Mouse (Mus musculus): ENCODE data around the gene Pdzk1. TPM values are rescaled to one million over a fixed set of nuclear protein-coding genes. Genes with fewer than 3 reads are reported as not detected.
A peak's percentile ranks its signal among the peaks of the same experiment; 100 is the strongest.

Pdzk1 gene
- polyA plus RNA-seq, 1 experiment: 2.4 TPM

DNA sequence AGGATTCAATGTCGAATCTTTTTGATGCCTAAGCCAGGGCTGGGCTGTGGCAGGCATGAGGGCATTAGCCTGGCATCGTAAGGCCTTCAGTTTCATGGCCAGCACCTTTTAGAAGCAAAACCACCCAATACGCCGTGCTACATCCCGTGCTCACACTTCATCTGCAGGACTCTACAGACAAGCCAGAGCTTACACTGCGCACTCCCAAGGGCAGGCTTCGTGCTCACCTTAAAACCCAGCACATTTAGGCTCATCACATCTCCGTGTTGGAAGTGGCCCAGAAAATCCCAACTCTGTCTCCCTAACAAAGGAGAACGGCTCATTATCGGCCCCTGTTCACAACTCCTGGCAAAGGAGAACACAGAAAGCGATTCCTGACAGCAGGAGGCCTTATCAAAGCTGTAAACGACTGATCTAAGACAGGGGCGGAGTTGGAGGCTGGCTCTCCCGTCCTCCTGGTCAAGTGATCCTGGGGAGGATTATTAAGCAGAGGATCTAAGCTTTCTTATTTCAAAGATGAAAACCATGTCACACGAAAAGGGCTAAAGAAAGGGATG, 698 bp upstream of the Pdzk1 start:
- Histone ChIP-seq H3K4me3 (ENCODE audit: low read depth, low read length) (no peak overlapping the region), H3K27me3 (ENCODE audit: control insufficient read depth, insufficient read depth, low read length, poor library complexity, severe bottlenecking) (no peaks in the 10 kb centered on the region), H3K9ac (ENCODE audit: low read depth, poor library complexity, severe bottlenecking) (no peak overlapping the region), H3K27ac (ENCODE audit: insufficient read depth, low read length) (no peak overlapping the region), H3K36me3 (ENCODE audit: control insufficient read depth, insufficient read depth, low read length, poor library complexity, severe bottlenecking) (no peaks in the 10 kb centered on the region), H3K4me1 (ENCODE audit: control insufficient read depth, insufficient read depth, low read length) (peaks cover 1% of the 10 kb centered on the region), H3K9me3 (replicated peaks; ENCODE audit: control insufficient read depth, insufficient read depth, low read length, poor library complexity, severe bottlenecking) (no peaks in the 10 kb centered on the region)
- no peak for TF ChIP-seq EP300 (IDR thresholded peaks at IDR 0.05; ENCODE audit: insufficient read depth, low read depth, low read length)
- no peak for TF ChIP-seq POLR2A (IDR thresholded peaks at IDR 0.05; ENCODE audit: insufficient read depth, low read length)
- TF ChIP-seq CTCF (IDR thresholded peaks at IDR 0.05; ENCODE audit: low read depth, low read length): no peak

DNA sequence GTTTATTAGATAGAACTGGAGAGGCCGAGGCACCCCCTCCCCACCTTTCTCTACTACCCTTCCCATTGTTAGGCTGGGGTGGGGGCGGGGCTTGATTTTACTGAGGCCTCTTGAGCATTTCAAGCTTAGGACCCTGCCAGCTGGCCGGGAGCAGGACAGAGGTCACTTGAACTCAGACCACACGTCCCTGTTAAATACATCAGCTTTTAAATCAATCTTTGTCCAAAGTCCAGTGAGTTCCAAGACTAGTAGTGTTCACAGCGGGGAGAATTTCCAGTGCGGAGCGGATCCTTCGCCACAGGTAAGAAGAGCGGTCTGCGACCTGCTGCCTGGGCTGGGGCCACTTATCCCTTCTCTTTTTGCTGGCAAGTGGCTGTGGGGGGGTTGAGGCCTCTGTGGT, 772 bp downstream of the Pdzk1 start:
- no peak overlapping the region for H3K4me3 ChIP-seq (ENCODE audit: low read depth, low read length)
- H3K9me3 ChIP-seq (replicated peaks; ENCODE audit: control insufficient read depth, insufficient read depth, low read length, poor library complexity, severe bottlenecking): no peaks in the 10 kb centered on the region
- H3K4me1 ChIP-seq (ENCODE audit: control insufficient read depth, insufficient read depth, low read length): peaks cover 1% of the 10 kb centered on the region
- TF ChIP-seq POLR2A (IDR thresholded peaks at IDR 0.05; ENCODE audit: insufficient read depth, low read length) (no peak), CTCF (IDR thresholded peaks at IDR 0.05; ENCODE audit: low read depth, low read length) (no peak), EP300 (IDR thresholded peaks at IDR 0.05; ENCODE audit: insufficient read depth, low read depth, low read length) (no peak)
- H3K27ac ChIP-seq (ENCODE audit: insufficient read depth, low read length): no peak overlapping the region
- H3K9ac ChIP-seq (ENCODE audit: low read depth, poor library complexity, severe bottlenecking): no peak overlapping the region
- no peaks in the 10 kb centered on the region for H3K27me3 ChIP-seq (ENCODE audit: control insufficient read depth, insufficient read depth, low read length, poor library complexity, severe bottlenecking)
- H3K36me3 ChIP-seq (ENCODE audit: control insufficient read depth, insufficient read depth, low read length, poor library complexity, severe bottlenecking): no peaks in the 10 kb centered on the region

DNA sequence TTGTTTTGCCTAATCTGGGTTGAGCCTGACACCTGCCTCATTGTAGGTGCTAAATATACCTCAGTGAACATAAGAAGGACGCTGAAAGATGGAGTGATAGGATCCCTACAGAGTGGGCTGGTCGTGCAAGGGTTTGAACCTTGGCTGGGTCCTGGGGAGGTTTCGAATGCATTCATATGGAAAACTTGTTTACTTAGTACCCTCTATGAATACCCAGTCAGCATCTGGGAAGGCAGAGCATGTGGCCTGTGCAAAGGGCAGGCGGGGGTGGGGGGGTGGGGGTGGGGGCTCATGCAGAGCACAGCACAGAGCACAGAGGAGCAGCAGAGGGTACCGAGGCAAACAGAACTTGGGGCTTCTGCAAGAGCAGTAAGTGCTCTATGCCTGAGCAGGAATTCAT, 3.8 kb downstream of the Pdzk1 start:
- H3K4me3 ChIP-seq (ENCODE audit: low read depth, low read length): no peak overlapping the region
- H3K9me3 ChIP-seq (replicated peaks; ENCODE audit: control insufficient read depth, insufficient read depth, low read length, poor library complexity, severe bottlenecking): no peaks in the 10 kb centered on the region
- no peaks in the 10 kb centered on the region for H3K27me3 ChIP-seq (ENCODE audit: control insufficient read depth, insufficient read depth, low read length, poor library complexity, severe bottlenecking)
- H3K9ac ChIP-seq (ENCODE audit: low read depth, poor library complexity, severe bottlenecking): no peak overlapping the region
- peak; percentile 56; the same call in 1 of the 2 replicates for TF ChIP-seq EP300 (IDR thresholded peaks at IDR 0.05; ENCODE audit: insufficient read depth, low read depth, low read length)
- no peak for TF ChIP-seq POLR2A (IDR thresholded peaks at IDR 0.05; ENCODE audit: insufficient read depth, low read length)
- peaks cover 1% of the 10 kb centered on the region for H3K4me1 ChIP-seq (ENCODE audit: control insufficient read depth, insufficient read depth, low read length)
- H3K36me3 ChIP-seq (ENCODE audit: control insufficient read depth, insufficient read depth, low read length, poor library complexity, severe bottlenecking): no peaks in the 10 kb centered on the region
- H3K27ac ChIP-seq (ENCODE audit: insufficient read depth, low read length): no peak overlapping the region

DNA sequence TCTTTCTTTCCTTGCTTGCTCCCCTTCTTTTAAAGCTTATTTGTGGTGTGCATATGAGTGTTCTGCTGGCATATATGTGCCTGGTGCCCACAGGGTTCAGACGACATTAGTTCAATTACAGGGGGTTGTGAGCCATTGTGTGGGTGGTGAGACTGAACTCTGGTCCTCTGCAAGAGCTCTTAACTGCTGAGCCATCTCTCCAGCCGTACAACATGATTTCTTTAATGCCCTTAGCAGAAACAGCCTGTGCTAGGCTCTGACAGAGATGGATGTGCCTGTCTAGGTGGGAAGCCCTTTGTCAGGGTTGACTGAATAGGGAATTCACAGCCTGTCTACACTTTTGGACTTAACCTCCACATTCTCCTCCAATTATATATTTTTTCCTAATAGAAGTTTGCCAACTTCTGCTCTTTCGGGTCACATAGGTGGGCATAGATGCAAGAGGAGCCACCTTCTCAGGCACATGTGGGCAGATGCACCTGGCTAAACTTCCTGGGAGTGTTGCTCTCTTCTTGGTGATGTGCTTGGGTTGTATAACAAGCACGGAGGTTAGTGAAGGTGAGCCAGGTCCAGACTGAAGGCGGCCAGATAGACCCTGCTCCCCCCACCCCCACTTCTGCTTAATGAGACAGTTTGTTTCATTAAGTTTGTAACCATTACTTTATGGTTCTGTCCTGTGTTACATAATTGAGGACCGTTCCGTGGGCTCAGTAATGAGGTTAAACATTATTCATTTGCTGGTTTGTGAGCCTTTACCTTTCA, 5.7 kb downstream of the Pdzk1 start:
- no peaks in the 10 kb centered on the region for H3K36me3 ChIP-seq (ENCODE audit: control insufficient read depth, insufficient read depth, low read length, poor library complexity, severe bottlenecking)
- H3K9me3 ChIP-seq (replicated peaks; ENCODE audit: control insufficient read depth, insufficient read depth, low read length, poor library complexity, severe bottlenecking): no peaks in the 10 kb centered on the region
- TF ChIP-seq EP300 (IDR thresholded peaks at IDR 0.05; ENCODE audit: insufficient read depth, low read depth, low read length) (no peak), POLR2A (IDR thresholded peaks at IDR 0.05; ENCODE audit: insufficient read depth, low read length) (no peak), CTCF (IDR thresholded peaks at IDR 0.05; ENCODE audit: low read depth, low read length) (no peak)
- H3K9ac ChIP-seq (ENCODE audit: low read depth, poor library complexity, severe bottlenecking): no peak overlapping the region
- no peak overlapping the region for H3K4me3 ChIP-seq (ENCODE audit: low read depth, low read length)
- no peaks in the 10 kb centered on the region for H3K27me3 ChIP-seq (ENCODE audit: control insufficient read depth, insufficient read depth, low read length, poor library complexity, severe bottlenecking)
- no peaks in the 10 kb centered on the region for H3K4me1 ChIP-seq (ENCODE audit: control insufficient read depth, insufficient read depth, low read length)
- H3K27ac ChIP-seq (ENCODE audit: insufficient read depth, low read length): no peak overlapping the region

DNA sequence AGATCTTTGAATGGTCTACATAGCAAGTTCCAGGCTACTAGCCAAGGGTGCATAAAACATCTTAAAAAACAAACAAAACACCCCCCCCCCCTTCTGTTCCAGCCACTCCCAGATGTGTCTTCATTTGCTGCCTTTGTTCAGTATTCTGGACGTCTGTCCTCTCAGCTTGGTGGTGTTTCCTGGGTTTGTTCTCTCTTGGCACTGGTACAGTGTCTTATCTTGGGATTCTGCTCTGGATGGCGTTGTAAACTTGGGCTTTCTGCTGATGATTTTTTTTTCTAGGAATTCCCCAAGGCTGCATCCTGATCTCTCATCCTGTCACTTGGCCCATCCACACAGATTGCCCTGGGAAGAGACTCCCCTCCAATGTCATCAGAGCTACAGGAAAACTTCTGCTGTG, 7.3 kb downstream of the Pdzk1 start:
- Histone ChIP-seq H3K9ac (ENCODE audit: low read depth, poor library complexity, severe bottlenecking) (no peak overlapping the region), H3K4me1 (ENCODE audit: control insufficient read depth, insufficient read depth, low read length) (no peaks in the 10 kb centered on the region), H3K4me3 (ENCODE audit: low read depth, low read length) (no peak overlapping the region), H3K36me3 (ENCODE audit: control insufficient read depth, insufficient read depth, low read length, poor library complexity, severe bottlenecking) (no peaks in the 10 kb centered on the region), H3K27me3 (ENCODE audit: control insufficient read depth, insufficient read depth, low read length, poor library complexity, severe bottlenecking) (no peaks in the 10 kb centered on the region), H3K27ac (ENCODE audit: insufficient read depth, low read length) (no peak overlapping the region), H3K9me3 (replicated peaks; ENCODE audit: control insufficient read depth, insufficient read depth, low read length, poor library complexity, severe bottlenecking) (no peaks in the 10 kb centered on the region)
- TF ChIP-seq CTCF (IDR thresholded peaks at IDR 0.05; ENCODE audit: low read depth, low read length): no peak
- TF ChIP-seq POLR2A (IDR thresholded peaks at IDR 0.05; ENCODE audit: insufficient read depth, low read length): no peak
- no peak for TF ChIP-seq EP300 (IDR thresholded peaks at IDR 0.05; ENCODE audit: insufficient read depth, low read depth, low read length)

DNA sequence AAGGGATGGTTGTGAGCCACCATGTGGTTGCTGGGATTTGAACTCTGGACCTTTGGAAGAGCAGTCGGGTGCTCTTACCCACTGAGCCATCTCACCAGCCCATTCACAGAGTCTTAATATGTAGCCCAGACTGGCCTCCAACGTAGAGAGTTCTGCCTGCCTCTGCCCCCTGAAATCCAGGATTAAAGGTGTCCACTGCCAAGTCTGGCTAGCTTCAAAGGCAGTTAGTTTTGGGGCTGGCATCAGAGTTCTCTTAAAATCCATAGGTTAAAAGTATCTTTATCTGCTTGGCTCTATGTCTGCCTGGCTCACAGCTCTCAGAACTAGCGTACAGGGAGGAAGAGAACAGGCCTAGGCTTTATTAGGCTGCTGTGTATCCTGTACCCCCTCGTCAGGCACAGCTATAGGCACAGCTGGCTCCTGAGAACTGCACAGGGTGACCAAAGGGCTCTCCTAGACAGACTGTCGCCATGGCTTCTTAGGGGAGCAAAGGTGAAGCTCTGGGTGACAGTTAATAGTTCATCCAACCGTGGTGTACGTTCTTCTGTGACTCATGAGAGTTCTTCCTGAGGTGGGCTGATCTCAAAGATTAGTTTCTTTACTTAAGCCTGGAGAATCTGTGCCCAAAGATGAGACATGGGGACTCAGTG, 10.0 kb downstream of the Pdzk1 start:
- Histone ChIP-seq H3K36me3 (ENCODE audit: control insufficient read depth, insufficient read depth, low read length, poor library complexity, severe bottlenecking) (no peaks in the 10 kb centered on the region), H3K27me3 (ENCODE audit: control insufficient read depth, insufficient read depth, low read length, poor library complexity, severe bottlenecking) (no peaks in the 10 kb centered on the region), H3K27ac (ENCODE audit: insufficient read depth, low read length) (no peak overlapping the region), H3K4me1 (ENCODE audit: control insufficient read depth, insufficient read depth, low read length) (no peaks in the 10 kb centered on the region), H3K4me3 (ENCODE audit: low read depth, low read length) (no peak overlapping the region), H3K9me3 (replicated peaks; ENCODE audit: control insufficient read depth, insufficient read depth, low read length, poor library complexity, severe bottlenecking) (no peaks in the 10 kb centered on the region), H3K9ac (ENCODE audit: low read depth, poor library complexity, severe bottlenecking) (no peak overlapping the region)
- TF ChIP-seq EP300 (IDR thresholded peaks at IDR 0.05; ENCODE audit: insufficient read depth, low read depth, low read length) (no peak), POLR2A (IDR thresholded peaks at IDR 0.05; ENCODE audit: insufficient read depth, low read length) (no peak), CTCF (IDR thresholded peaks at IDR 0.05; ENCODE audit: low read depth, low read length) (no peak)

Measured in ES-Bruce4 (cell line).